Mouse (Mus musculus) right cerebral cortex, postnatal 4 days (tissue): ENCODE results near the gene Sipa1l1.
A peak's percentile ranks its signal among the peaks of the same experiment; 100 is the strongest.

Experiments
- DNase-seq: peaks from one replicate; pipeline ENCODE4 v3.0.0-alpha.2; 2022

Gene Sipa1l1

GRCm38 (mm10) chr12:82394118-82394861, 225.2 kb downstream of the Sipa1l1 start:
- no peak for DNase-seq

- no peak for DNase-seq
Measured at GRCm38 (mm10) chr12:82395194-82395593, 226.1 kb downstream of the Sipa1l1 start.

GRCm38 (mm10) chr12:82397193-82397592, 228.1 kb downstream of the Sipa1l1 start:
- DNase-seq = no peak

GRCm38 (mm10) chr12:82397751-82398150, 228.6 kb downstream of the Sipa1l1 start:
- DNase-seq = no peak

- DNase-seq = no peak
Measured at GRCm38 (mm10) chr12:82398926-82399325, 229.8 kb downstream of the Sipa1l1 start.

GRCm38 (mm10) chr12:82399971-82400720, 231.0 kb downstream of the Sipa1l1 start:
- no peak for DNase-seq

GRCm38 (mm10) chr12:82400783-82401182, 231.7 kb downstream of the Sipa1l1 start:
- no peak for DNase-seq

- no peak for DNase-seq
Measured at GRCm38 (mm10) chr12:82401440-82401839, 232.3 kb downstream of the Sipa1l1 start.

- no peak for DNase-seq
Measured at GRCm38 (mm10) chr12:82402635-82403034, 233.5 kb downstream of the Sipa1l1 start.

GRCm38 (mm10) chr12:82407531-82408255, 238.6 kb downstream of the Sipa1l1 start:
- DNase-seq = no peak

GRCm38 (mm10) chr12:82408486-82408885, 239.4 kb downstream of the Sipa1l1 start:
- peak; percentile 51 for DNase-seq

GRCm38 (mm10) chr12:82409686-82410472, 240.8 kb downstream of the Sipa1l1 start:
- DNase-seq = no peak

- no peak for DNase-seq
Measured at GRCm38 (mm10) chr12:82412291-82413032, 243.3 kb downstream of the Sipa1l1 start.

- DNase-seq = peak; percentile 43
Measured at GRCm38 (mm10) chr12:82415690-82416364, 246.7 kb downstream of the Sipa1l1 start.

- DNase-seq = no peak
Measured at GRCm38 (mm10) chr12:82419027-82419426, 249.9 kb downstream of the Sipa1l1 start.

- DNase-seq = no peak
Measured at GRCm38 (mm10) chr12:82424783-82425182, 255.7 kb downstream of the Sipa1l1 start.

- no peak for DNase-seq
Measured at GRCm38 (mm10) chr12:82425853-82426252, 256.7 kb downstream of the Sipa1l1 start.

- no peak for DNase-seq
Measured at GRCm38 (mm10) chr12:82427416-82427815, 258.3 kb downstream of the Sipa1l1 start.

GRCm38 (mm10) chr12:82428466-82428865, 259.3 kb downstream of the Sipa1l1 start:
- no peak for DNase-seq

GRCm38 (mm10) chr12:82433311-82433710, 264.2 kb downstream of the Sipa1l1 start:
- no peak for DNase-seq

- DNase-seq = no peak
Measured at GRCm38 (mm10) chr12:82434591-82434990, 265.5 kb downstream of the Sipa1l1 start.
